Mouse (Mus musculus) cortical plate, adult 2 months (tissue): ENCODE measurements at regions not wholly inside any gene's neighbourhood (a gene's known extent, or its start where the extent isn't known, plus 50 kb on each side); places are given as distances from the start of the nearest gene placed in this dataset.

Experiments
- H3K27ac ChIP-seq: fragments of 200-500 bp; 2 replicates; pipeline ENCODE4 v1.5.1; 2012; ENCODE audit warnings: low read length, control low read depth, inconsistent platforms; ENCODE audit not compliant: insufficient read depth
- H3K4me1 ChIP-seq: fragments of 200-500 bp; 2 replicates; pipeline ENCODE4 v1.6.1; 2011; ENCODE audit warnings: low read length; ENCODE audit not compliant: control insufficient read depth, insufficient read depth
- H3K4me3 ChIP-seq: fragments of 200-500 bp; 2 replicates; pipeline ENCODE4 v1.5.1; 2011; ENCODE audit warnings: mild to moderate bottlenecking, low read length, control low read depth; ENCODE audit not compliant: insufficient read depth
- CTCF ChIP-seq: fragments of 200-500 bp; IDR thresholded peaks from 2 replicates; pipeline ENCODE4 v1.5.1; 2011; ENCODE audit warnings: mild to moderate bottlenecking, control low read depth, low read length; ENCODE audit not compliant: insufficient read depth; ENCODE audit errors: extremely low read depth
- POLR2A ChIP-seq: fragments of 200-500 bp; IDR thresholded peaks from 2 replicates; pipeline ENCODE4 v1.6.1; 2011; ENCODE audit warnings: mild to moderate bottlenecking, low read length, control low read depth; ENCODE audit not compliant: insufficient read depth; ENCODE audit errors: extremely low read depth

DNA sequence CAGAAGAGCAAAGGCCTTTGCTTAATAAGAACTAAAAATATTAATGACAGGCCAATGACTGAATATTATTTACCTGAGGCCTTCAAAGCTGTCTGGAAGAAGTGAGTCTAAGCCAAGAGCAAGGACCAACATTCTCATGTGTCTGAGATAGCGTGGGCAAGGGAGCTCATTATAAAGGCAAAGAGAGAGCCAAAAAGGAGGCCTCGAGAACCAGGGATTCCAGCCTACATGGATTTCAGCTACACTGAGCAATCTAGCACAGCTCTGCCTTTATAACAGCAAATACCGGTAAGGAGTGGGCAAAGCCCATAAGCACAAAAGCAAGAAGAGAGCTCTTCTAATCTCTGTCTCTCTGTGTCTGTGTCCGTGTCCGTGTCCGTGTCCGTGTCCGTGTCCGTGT lies 93.0 kb downstream of the Erv3 start:
- H3K4me3 ChIP-seq: no peak overlapping the region
- no peak overlapping the region for H3K27ac ChIP-seq
- H3K4me1 ChIP-seq: no peaks in the 10 kb centered on the region
- TF ChIP-seq CTCF (no peak), POLR2A (no peak)

GRCm38 (mm10) chr2:131761507-131761906 lies 98.0 kb downstream of the Erv3 start:
- TF ChIP-seq CTCF (no peak), POLR2A (no peak)
- H3K4me1 ChIP-seq: no peaks in the 10 kb centered on the region
- H3K27ac ChIP-seq: no peak overlapping the region
- H3K4me3 ChIP-seq: no peak overlapping the region

DNA sequence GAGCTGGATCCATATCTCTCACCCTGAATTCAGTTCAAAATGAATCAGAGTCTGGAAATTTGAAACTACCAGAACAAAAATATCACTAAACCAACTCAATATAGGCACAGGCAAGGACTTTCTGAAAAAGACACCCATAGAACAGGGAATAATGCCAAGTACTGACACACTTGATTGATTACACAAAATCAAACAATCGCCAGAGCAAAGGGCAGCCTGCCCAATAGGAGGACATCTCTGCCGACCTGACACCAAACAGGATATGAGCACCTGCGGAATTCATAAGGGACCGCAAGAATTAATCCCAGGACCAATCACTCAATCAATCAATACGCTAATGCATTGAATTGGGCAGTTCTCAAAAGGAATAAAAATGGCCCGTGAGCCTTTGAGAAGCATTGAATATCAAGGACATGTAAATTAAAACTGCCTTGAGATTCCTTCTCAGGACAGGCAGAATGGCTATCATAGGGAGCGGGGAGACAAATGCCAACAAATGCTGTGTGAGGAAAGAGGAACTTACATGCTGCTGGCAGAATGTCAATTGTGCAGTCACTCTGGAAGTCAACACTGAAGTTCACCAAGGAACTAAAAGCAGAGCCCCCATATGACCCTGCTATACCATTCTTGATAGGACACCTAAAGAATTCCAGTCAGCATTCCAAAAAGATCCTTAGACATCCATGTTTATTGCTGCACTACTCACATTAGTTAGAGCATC lies 102.2 kb downstream of the Erv3 start:
- no peak overlapping the region for H3K27ac ChIP-seq
- H3K4me1 ChIP-seq: no peaks in the 10 kb centered on the region
- no peak for TF ChIP-seq POLR2A
- TF ChIP-seq CTCF: no peak
- no peak overlapping the region for H3K4me3 ChIP-seq

DNA sequence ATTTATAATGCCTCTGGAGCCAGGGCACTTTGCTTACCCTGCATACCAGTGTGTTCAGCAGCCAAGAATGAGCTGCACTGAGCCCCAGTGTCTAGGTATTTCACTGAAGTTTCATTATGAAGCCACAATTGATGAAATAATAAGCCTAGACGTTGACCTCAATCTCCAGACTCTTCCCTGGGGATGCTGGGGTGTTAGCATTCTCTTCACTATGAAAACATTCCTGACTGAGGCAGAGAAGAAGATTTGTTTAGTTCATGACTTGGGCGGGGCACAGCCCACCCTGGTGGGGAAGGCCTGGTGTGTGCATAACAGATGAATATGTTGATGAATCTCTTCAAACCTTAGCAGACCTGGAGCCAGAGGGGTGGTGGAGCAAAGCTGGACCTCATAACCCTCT lies 104.4 kb downstream of the Erv3 start:
- no peak overlapping the region for H3K4me3 ChIP-seq
- H3K27ac ChIP-seq: no peak overlapping the region
- no peak for TF ChIP-seq POLR2A
- no peak for TF ChIP-seq CTCF
- H3K4me1 ChIP-seq: no peaks in the 10 kb centered on the region

DNA sequence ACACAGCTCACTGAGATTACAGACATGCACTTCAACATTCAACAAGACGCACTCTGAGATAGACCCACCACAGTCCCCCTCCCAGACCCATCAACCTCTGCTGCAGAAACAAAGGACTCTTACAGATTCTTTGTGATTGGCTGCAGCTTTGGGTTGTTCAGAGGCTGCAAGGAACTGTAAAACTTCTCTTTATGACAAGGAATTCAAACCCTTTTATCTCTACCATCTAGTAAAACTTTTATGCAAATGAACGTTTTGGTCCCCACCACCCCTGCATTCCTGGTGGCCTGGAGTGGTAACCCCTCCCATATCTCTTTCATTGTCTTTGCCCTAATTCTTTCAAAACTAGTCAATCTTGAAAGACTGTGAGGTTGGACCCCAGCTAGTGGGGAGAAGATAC lies 106.1 kb downstream of the Erv3 start:
- no peak for TF ChIP-seq POLR2A
- no peak for TF ChIP-seq CTCF
- no peak overlapping the region for H3K27ac ChIP-seq
- no peaks in the 10 kb centered on the region; the same call in 1 of the 2 replicates for H3K4me1 ChIP-seq
- H3K4me3 ChIP-seq: no peak overlapping the region

- no peaks in the 10 kb centered on the region; the same call in none of the 2 replicates for H3K4me1 ChIP-seq
- no peak overlapping the region for H3K4me3 ChIP-seq
- no peak overlapping the region for H3K27ac ChIP-seq
- TF ChIP-seq CTCF: no peak
- TF ChIP-seq POLR2A: no peak
Observed at GRCm38 (mm10) chr2:131750679-131751078, 108.9 kb downstream of the Erv3 start.

- Histone ChIP-seq H3K27ac (no peak overlapping the region), H3K4me1 (no peaks in the 10 kb centered on the region; the same call in none of the 2 replicates), H3K4me3 (no peak overlapping the region)
- TF ChIP-seq CTCF: no peak
- no peak for TF ChIP-seq POLR2A
Observed at GRCm38 (mm10) chr2:131750206-131750605, 109.3 kb downstream of the Erv3 start.

DNA sequence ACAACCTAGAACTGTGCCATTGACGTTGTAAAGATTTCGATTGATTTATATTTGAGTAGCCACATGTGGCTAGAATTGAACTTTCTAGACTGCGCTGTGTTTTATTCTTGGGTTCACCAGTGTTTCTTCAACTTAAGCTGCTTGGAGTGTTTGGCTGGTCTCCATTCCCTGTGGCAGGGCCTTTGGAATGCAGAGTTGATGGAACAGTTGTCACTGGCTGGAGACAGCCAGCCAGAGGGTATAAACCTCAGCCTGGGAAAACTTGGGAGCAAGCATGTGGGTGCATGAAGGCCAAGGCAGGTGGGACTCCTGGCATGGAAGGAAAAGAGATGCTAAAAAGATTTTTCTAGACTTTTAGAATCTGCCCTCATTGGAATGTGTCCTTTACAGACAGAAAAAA lies 109.8 kb downstream of the Erv3 start:
- H3K4me3 ChIP-seq: no peak overlapping the region
- H3K27ac ChIP-seq: no peak overlapping the region
- no peak for TF ChIP-seq CTCF
- no peak for TF ChIP-seq POLR2A
- H3K4me1 ChIP-seq: no peaks in the 10 kb centered on the region; the same call in none of the 2 replicates

DNA sequence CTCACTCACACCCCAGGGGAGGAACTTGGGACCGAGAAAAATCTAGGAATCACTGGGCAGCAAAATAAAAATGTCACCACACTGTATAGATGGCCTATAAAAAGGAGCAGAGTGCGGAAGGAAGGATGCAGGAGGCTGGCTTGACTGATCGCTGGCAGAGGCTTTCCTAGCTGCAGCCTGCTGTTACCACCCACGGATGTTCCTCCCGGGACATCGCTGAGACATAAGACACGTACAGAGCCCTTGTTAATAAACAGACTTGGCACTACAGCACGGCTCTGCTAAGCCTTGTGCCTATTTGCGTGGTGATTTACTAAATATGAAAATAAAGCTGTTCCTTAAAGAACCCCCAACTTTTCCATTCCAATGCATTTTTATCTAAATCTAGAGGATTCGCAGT lies 110.8 kb downstream of the Erv3 start:
- H3K27ac ChIP-seq: no peak overlapping the region
- no peaks in the 10 kb centered on the region; the same call in none of the 2 replicates for H3K4me1 ChIP-seq
- no peak for TF ChIP-seq POLR2A
- no peak for TF ChIP-seq CTCF

GRCm38 (mm10) chr2:131747707-131748106 lies 111.8 kb downstream of the Erv3 start:
- Histone ChIP-seq H3K27ac (no peak overlapping the region), H3K4me3 (no peak overlapping the region), H3K4me1 (no peaks in the 10 kb centered on the region; the same call in none of the 2 replicates)
- TF ChIP-seq POLR2A (no peak), CTCF (no peak)

More for the DNA sequence above, 110.8 kb downstream of the Erv3 start:
- no peak overlapping the region for H3K4me3 ChIP-seq

DNA sequence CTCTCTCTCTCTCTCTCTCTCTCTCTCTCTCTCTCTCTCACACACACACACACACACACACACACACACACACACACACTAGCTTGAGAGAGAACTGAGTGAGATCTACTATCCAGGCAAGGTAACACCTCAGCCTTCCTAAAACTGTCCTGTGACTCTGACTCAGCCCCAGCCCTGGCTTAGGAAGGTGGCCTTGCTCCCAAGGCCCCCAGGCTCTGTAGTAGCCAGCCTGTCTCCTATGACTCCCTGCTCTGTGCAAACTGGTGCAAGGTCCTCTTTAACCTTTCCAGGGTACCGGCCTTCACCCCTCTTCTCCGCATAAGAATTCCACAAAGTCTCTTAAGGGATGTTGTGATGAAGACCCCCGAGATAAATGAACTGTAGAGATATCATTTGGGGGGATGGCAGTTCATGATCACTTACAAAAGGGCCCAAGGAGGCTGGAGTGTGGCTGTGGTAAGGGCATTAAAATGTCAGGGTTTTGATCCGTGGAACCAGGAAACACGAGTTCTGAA lies 114.1 kb downstream of the Erv3 start:
- Histone ChIP-seq H3K27ac (no peak overlapping the region), H3K4me3 (no peak overlapping the region), H3K4me1 (peaks cover 7% of the 10 kb centered on the region)
- TF ChIP-seq CTCF (no peak), POLR2A (no peak)
